Mouse (Mus musculus): ENCODE results near the gene Smc4. TPM values are rescaled to one million over a fixed set of nuclear protein-coding genes. Genes with fewer than 3 reads are reported as not detected.

Smc4 gene
- total and polyA plus RNA-seq, 3 experiments, result 98.6 to 591 (median 430) TPM

DNA sequence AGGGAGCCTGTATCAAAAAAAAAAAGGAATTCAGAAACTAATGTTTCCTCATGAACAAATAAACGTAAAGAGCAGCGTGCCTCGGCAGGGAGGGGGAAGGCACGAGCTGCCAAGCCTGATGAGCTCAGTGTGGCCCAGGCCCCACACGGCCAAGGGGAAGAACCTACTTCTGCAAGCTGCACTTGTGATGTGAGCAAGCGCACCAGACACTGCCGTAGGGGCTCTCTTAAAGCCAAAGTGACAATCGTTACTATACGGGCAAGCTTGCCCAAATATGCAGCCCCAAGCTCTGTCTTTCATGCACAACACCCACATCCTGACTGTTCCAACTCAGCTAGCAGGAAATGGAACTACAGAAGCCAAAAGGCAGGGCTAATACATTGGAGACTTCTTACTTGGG lies 23.6 kb upstream of the Smc4 start:
- H3K4me3 ChIP-seq (ENCODE audit: low read depth, low read length), result no peak overlapping the region
- H3K9me3 ChIP-seq (replicated peaks), result no peaks in the 10 kb centered on the region
- TF ChIP-seq GATA2 (IDR thresholded peaks at IDR 0.05; ENCODE audit: borderline replicate concordance, low read depth, low read length) (no peak), POLR2AphosphoS5 (IDR thresholded peaks at IDR 0.05; ENCODE audit: insufficient replicate concordance, low read depth, low read length) (no peak), GATA1 (IDR thresholded peaks at IDR 0.05; ENCODE audit: borderline replicate concordance, low read length) (no peak), TAL1 (conservative IDR thresholded peaks at IDR 0.05; ENCODE audit: low read depth, low read length) (no peak)
- H3K4me1 ChIP-seq (ENCODE audit: insufficient read depth, low read depth, low read length), result peaks cover 27% of the 10 kb centered on the region
- no peak for DNase-seq (ENCODE audit: low spot score)
- ATAC-seq (ENCODE audit: extremely low read depth, insufficient number of reproducible peaks, low FRiP score, poor library complexity, severe bottlenecking), result no peak
- peaks cover 40% of the 10 kb centered on the region for H3K36me3 ChIP-seq (replicated peaks)
- H3K27me3 ChIP-seq (ENCODE audit: insufficient read depth, low read length), result no peaks in the 10 kb centered on the region

GRCm38 (mm10) chr3:68986550-68986949 lies 18.0 kb upstream of the Smc4 start:
- no peak for ATAC-seq (ENCODE audit: extremely low read depth, insufficient number of reproducible peaks, low FRiP score, poor library complexity, severe bottlenecking)
- no peak for TF ChIP-seq TAL1 (conservative IDR thresholded peaks at IDR 0.05; ENCODE audit: low read depth, low read length)
- no peak for TF ChIP-seq POLR2AphosphoS5 (IDR thresholded peaks at IDR 0.05; ENCODE audit: insufficient replicate concordance, low read depth, low read length)
- TF ChIP-seq GATA2 (IDR thresholded peaks at IDR 0.05; ENCODE audit: borderline replicate concordance, low read depth, low read length), result no peak
- Histone ChIP-seq H3K4me3 (ENCODE audit: low read depth, low read length) (no peak overlapping the region), H3K36me3 (replicated peaks) (peaks cover 34% of the 10 kb centered on the region), H3K9me3 (replicated peaks) (no peaks in the 10 kb centered on the region), H3K4me1 (ENCODE audit: insufficient read depth, low read depth, low read length) (no peaks in the 10 kb centered on the region), H3K27me3 (ENCODE audit: insufficient read depth, low read length) (no peaks in the 10 kb centered on the region)
- DNase-seq (ENCODE audit: low spot score), result no peak

- ATAC-seq (ENCODE audit: extremely low read depth, insufficient number of reproducible peaks, low FRiP score, poor library complexity, severe bottlenecking) (no peak), DNase-seq (ENCODE audit: low spot score) (no peak)
- H3K9me3 ChIP-seq (replicated peaks), result 0 out of 2 replicates have a peak, but pooled peaks cover 2% of the 10 kb centered on the region
- no peaks in the 10 kb centered on the region; the same call in 1 of the 2 replicates for H3K4me1 ChIP-seq (ENCODE audit: insufficient read depth, low read depth, low read length)
- no peak for TF ChIP-seq CTCF (IDR thresholded peaks at IDR 0.05; ENCODE audit: low read depth, low read length)
- TF ChIP-seq TAL1 (conservative IDR thresholded peaks at IDR 0.05; ENCODE audit: low read depth, low read length), result no peak
- TF ChIP-seq GATA2 (IDR thresholded peaks at IDR 0.05; ENCODE audit: borderline replicate concordance, low read depth, low read length), result no peak
- no peak for TF ChIP-seq POLR2AphosphoS5 (IDR thresholded peaks at IDR 0.05; ENCODE audit: insufficient replicate concordance, low read depth, low read length)
- TF ChIP-seq GATA1 (IDR thresholded peaks at IDR 0.05; ENCODE audit: borderline replicate concordance, low read length), result no peak
- peaks cover 20% of the 10 kb centered on the region for H3K36me3 ChIP-seq (replicated peaks)
- no peaks in the 10 kb centered on the region for H3K27me3 ChIP-seq (ENCODE audit: insufficient read depth, low read length)
- H3K4me3 ChIP-seq (ENCODE audit: low read depth, low read length), result no peak overlapping the region
These were observed 1.8 kb upstream of the Smc4 start for GRCm38 (mm10) chr3:69002781-69003180.

DNA sequence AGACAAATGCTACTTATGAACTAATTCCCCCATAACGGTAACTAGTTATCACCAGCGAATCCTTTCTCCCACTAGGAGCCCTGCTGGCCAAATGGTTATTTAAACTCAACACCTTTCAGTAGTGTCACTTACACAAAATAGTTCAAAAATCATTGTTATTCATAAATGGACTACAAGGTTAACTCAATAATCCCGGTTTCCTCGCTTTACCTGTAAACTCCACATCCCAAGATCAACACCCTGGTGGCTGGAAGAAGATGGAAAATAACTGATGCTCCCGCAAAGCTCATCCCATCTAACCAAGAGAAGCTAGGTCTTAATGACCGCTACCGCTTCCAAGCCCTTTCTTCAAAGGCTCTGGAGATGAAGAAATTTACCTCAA lies 492 bp upstream of the Smc4 start:
- H3K4me1 ChIP-seq (ENCODE audit: insufficient read depth, low read depth, low read length), result no peaks in the 10 kb centered on the region; the same call in none of the 2 replicates
- peak overlapping the region; percentile 98 for H3K4me3 ChIP-seq (ENCODE audit: low read depth, low read length)
- H3K9me3 ChIP-seq (replicated peaks), result 0 out of 2 replicates have a peak, but pooled peaks cover 2% of the 10 kb centered on the region
- DNase-seq (ENCODE audit: low spot score) (peak; percentile 1), ATAC-seq (ENCODE audit: extremely low read depth, insufficient number of reproducible peaks, low FRiP score, poor library complexity, severe bottlenecking) (no peak)
- TF ChIP-seq GATA1 (IDR thresholded peaks at IDR 0.05; ENCODE audit: borderline replicate concordance, low read length) (no peak), POLR2AphosphoS5 (IDR thresholded peaks at IDR 0.05; ENCODE audit: insufficient replicate concordance, low read depth, low read length) (no peak), GATA2 (IDR thresholded peaks at IDR 0.05; ENCODE audit: borderline replicate concordance, low read depth, low read length) (no peak)
- H3K36me3 ChIP-seq (replicated peaks), result peaks cover 20% of the 10 kb centered on the region
- H3K27me3 ChIP-seq (ENCODE audit: insufficient read depth, low read length), result no peaks in the 10 kb centered on the region

DNA sequence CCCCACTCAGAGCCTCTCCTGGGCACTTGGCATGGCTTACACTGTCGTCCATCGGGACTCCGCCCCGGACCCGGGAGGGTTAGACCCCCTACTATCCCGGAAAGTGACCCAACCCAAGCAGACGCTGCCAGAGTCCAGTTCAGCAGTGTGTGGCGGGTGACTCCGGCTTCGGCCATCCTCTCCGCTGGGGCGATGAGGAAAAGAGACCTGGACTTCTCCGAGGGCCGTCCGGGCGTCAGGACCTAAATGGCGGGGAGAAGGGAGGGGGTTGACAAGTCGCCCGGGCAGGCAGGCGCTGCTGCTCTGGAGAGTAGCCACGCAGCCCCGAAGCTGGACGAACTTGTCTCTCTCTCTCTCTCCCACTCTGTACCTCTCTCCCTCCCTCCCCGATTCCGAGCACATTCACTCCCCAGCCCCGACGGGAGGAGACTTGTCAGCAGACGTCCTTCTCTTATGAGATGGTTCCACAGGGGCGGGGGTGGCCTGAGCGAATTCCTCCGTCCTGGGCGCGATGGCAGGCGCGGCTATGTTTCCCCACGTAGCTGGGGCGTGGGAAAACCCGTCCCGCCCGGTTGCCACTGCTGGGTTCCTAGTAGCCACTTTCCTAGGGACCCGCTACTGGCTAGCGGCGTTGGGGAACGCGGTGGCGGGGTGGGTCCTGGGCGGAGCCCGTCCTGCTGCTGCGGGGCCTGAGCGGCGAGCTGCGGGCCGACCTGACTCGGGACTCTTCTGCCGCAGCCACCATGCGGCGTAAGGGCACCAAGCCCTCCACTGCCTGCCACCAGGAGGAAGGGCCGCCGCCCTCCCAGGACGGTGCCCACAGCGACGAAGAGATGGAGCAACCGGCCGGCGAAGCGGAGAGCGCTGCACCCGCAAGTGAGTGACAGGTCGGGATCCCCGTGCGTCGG lies 1.1 kb downstream of the Smc4 start:
- Histone ChIP-seq H3K27me3 (ENCODE audit: insufficient read depth, low read length) (no peaks in the 10 kb centered on the region), H3K36me3 (replicated peaks) (peaks cover 25% of the 10 kb centered on the region), H3K4me3 (ENCODE audit: low read depth, low read length) (peak overlapping the region; percentile 98), H3K4me1 (ENCODE audit: insufficient read depth, low read depth, low read length) (peaks cover 5% of the 10 kb centered on the region), H3K9me3 (replicated peaks) (0 out of 2 replicates have a peak, but pooled peaks cover 2% of the 10 kb centered on the region)
- TF ChIP-seq POLR2AphosphoS5 (IDR thresholded peaks at IDR 0.05; ENCODE audit: insufficient replicate concordance, low read depth, low read length), result 0 out of 2 replicates have a peak, but pooled peaks have one; percentile 31
- no peak for TF ChIP-seq TAL1 (conservative IDR thresholded peaks at IDR 0.05; ENCODE audit: low read depth, low read length)
- DNase-seq (ENCODE audit: low spot score) (peak; percentile 22), ATAC-seq (ENCODE audit: extremely low read depth, insufficient number of reproducible peaks, low FRiP score, poor library complexity, severe bottlenecking) (no peak)

- Histone ChIP-seq H3K27me3 (ENCODE audit: insufficient read depth, low read length) (no peaks in the 10 kb centered on the region), H3K4me1 (ENCODE audit: insufficient read depth, low read depth, low read length) (peaks cover 5% of the 10 kb centered on the region), H3K9me3 (replicated peaks) (0 out of 2 replicates have a peak, but pooled peaks cover 2% of the 10 kb centered on the region), H3K36me3 (replicated peaks) (peaks cover 25% of the 10 kb centered on the region), H3K4me3 (ENCODE audit: low read depth, low read length) (peak overlapping the region; percentile 98)
- no peak for ATAC-seq (ENCODE audit: extremely low read depth, insufficient number of reproducible peaks, low FRiP score, poor library complexity, severe bottlenecking)
- TF ChIP-seq TAL1 (conservative IDR thresholded peaks at IDR 0.05; ENCODE audit: low read depth, low read length) (no peak), GATA2 (IDR thresholded peaks at IDR 0.05; ENCODE audit: borderline replicate concordance, low read depth, low read length) (no peak), GATA1 (IDR thresholded peaks at IDR 0.05; ENCODE audit: borderline replicate concordance, low read length) (no peak), POLR2AphosphoS5 (IDR thresholded peaks at IDR 0.05; ENCODE audit: insufficient replicate concordance, low read depth, low read length) (no peak), CTCF (IDR thresholded peaks at IDR 0.05; ENCODE audit: low read depth, low read length) (no peak)
- no peak for DNase-seq (ENCODE audit: low spot score)
These were observed 1.8 kb downstream of the Smc4 start for GRCm38 (mm10) chr3:69006246-69006760.

Measured in G1E (cell line).